10 mouse cellular contexts compared by ENCODE assay signal in the genomic region with DNA sequence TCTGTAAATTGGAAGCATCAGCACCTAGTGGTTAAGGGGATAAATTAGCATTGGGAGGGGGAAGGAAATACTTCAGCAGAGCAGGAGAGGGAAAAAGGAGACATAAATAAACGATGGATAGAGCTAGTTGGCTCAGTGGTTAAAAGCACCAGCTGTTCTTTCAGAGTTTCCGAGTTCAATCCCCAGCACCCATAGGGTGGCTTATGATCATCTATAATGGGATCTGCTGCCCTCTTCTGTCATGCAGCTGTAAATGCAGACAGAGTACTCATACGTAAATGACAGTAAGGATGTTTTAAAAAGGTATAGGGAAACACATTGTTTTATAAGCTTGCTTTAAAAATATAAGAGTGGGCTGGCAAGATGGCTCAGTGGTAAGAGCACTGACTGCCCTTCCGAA. TPM values are rescaled to one million over a fixed set of nuclear protein-coding genes. Genes with fewer than 3 reads are reported as not detected.
DNase-seq lines count a peak whose midpoint lies in the region; ATAC-seq lines count a peak whose summit lies in the region.
"Had no signal": no experiment of that assay in that cellular context is flagged by ENCODE, and none has a peak within 500 bp of the region (broad histone marks: within the 10 kb centered on the region; RNA-seq: fewer than 3 reads in every experiment).

No protein-coding gene starts in this region.

- no peak overlapping the region for H3K27ac ChIP-seq in hindbrain, embryonic 11.5 days (ENCODE audit: low read depth, low read length)
- H3K27ac ChIP-seq in hindbrain, embryonic 16.5 days (ENCODE audit: low read depth, low read length) = no peak overlapping the region
- H3K27ac ChIP-seq: embryonic facial prominence, embryonic 15.5 days had no signal

- H3K9me3 ChIP-seq in hindbrain, embryonic 11.5 days (ENCODE audit: control insufficient read depth, low read length) = no peaks in the 10 kb centered on the region
- no peaks in the 10 kb centered on the region for H3K9me3 ChIP-seq in hindbrain, embryonic 16.5 days (ENCODE audit: control insufficient read depth, low read length)
- H3K9me3 ChIP-seq: embryonic facial prominence, embryonic 15.5 days had no signal

- no peak overlapping the region for H3K9ac ChIP-seq in hindbrain, embryonic 11.5 days (ENCODE audit: low read depth, low read length)
- no peak overlapping the region for H3K9ac ChIP-seq in hindbrain, embryonic 16.5 days (ENCODE audit: low read depth, low read length)
- H3K9ac ChIP-seq: embryonic facial prominence, embryonic 15.5 days had no signal

- H3K36me3 ChIP-seq in hindbrain, embryonic 11.5 days (ENCODE audit: control insufficient read depth, insufficient read depth, low read length) = no peaks in the 10 kb centered on the region
- no peaks in the 10 kb centered on the region for H3K36me3 ChIP-seq in hindbrain, embryonic 16.5 days (ENCODE audit: control insufficient read depth, insufficient read depth, low read length)
- H3K36me3 ChIP-seq: embryonic facial prominence, embryonic 15.5 days had no signal

- peak; percentile 38 for DNase-seq in hindbrain, embryonic 11.5 days (ENCODE audit: low spot score)
- DNase-seq in CD4-positive, CD25-positive, alpha-beta regulatory T cell, adult 2 months (ENCODE audit: low read depth, low spot score) = peak; percentile 64
- peak; percentile 68 for DNase-seq in NIH3T3 (ENCODE audit: low read depth)
- DNase-seq in heart, postnatal 4 days = peak; percentile 33
- no peak for DNase-seq in urinary bladder, postnatal 36 days (ENCODE audit: low spot score in 2 of 2)
- no peak for DNase-seq in adrenal gland, postnatal 4 days (ENCODE audit: low spot score in 2 of 2)

- H3K4me1 ChIP-seq in hindbrain, embryonic 11.5 days (replicated peaks; ENCODE audit: control insufficient read depth, insufficient read depth, low read length) = no peaks in the 10 kb centered on the region
- H3K4me1 ChIP-seq in hindbrain, embryonic 16.5 days (ENCODE audit: control insufficient read depth, insufficient read depth, low read depth, low read length) = no peaks in the 10 kb centered on the region
- H3K4me1 ChIP-seq: embryonic facial prominence, embryonic 15.5 days had no signal

- no peak overlapping the region for H3K4me2 ChIP-seq in hindbrain, embryonic 11.5 days (replicated peaks; ENCODE audit: low read depth, low read length)
- no peak overlapping the region for H3K4me2 ChIP-seq in hindbrain, embryonic 16.5 days (ENCODE audit: low read length)
- H3K4me2 ChIP-seq: embryonic facial prominence, embryonic 15.5 days had no signal

- H3K4me3 ChIP-seq in hindbrain, embryonic 11.5 days (ENCODE audit: low read depth, low read length) = no peak overlapping the region
- H3K4me3 ChIP-seq in hindbrain, embryonic 16.5 days (ENCODE audit: low read length) = no peak overlapping the region
- H3K4me3 ChIP-seq: embryonic facial prominence, embryonic 15.5 days had no signal

- 34% methylated on average over 4 of the region's 4 CpGs for WGBS in hindbrain, embryonic 11.5 days
- 18% methylated on average over 4 of the region's 4 CpGs for WGBS in hindbrain, embryonic 16.5 days

- ATAC-seq in hindbrain, embryonic 11.5 days (ENCODE audit: low FRiP score) = no peak
- no peak for ATAC-seq in hindbrain, embryonic 16.5 days
- 0 out of 2 replicates have a peak, but pooled peaks have one; percentile 59 for ATAC-seq in monocyte, adult 5-6 weeks (replicated peaks; ENCODE audit: insufficient number of reproducible peaks, low FRiP score, low TSS enrichment, poor library complexity, severe bottlenecking)

- H3K27me3 ChIP-seq in hindbrain, embryonic 11.5 days (ENCODE audit: control insufficient read depth, insufficient read depth, low read length) = no peaks in the 10 kb centered on the region
- no peaks in the 10 kb centered on the region for H3K27me3 ChIP-seq in hindbrain, embryonic 16.5 days (replicated peaks; ENCODE audit: control insufficient read depth, insufficient read depth, low read length)
- H3K27me3 ChIP-seq: embryonic facial prominence, embryonic 15.5 days had no signal

RNA-seq across cellular contexts. Expression of a gene that starts 19.7 kb away (rescaled TPM):
- polyA plus RNA-seq in hindbrain, embryonic 11.5 days (2014; fragmentation: Nextera tagmentation; extraction: Ambion mirVana) = not detected in 2 replicates
- not detected in 2 replicates for polyA plus RNA-seq in hindbrain, embryonic 16.5 days (2015; fragmentation: Nextera tagmentation; extraction: Ambion mirVana)
- not detected for total RNA-seq in heart, postnatal 4 days (2021)
- not detected in 3 replicates for total RNA-seq in monocyte, adult 5-6 weeks (2017)
- under 1 TPM; 0.50 to 0.73 TPM for total RNA-seq in adrenal gland, postnatal 4 days (2021)
- total RNA-seq: left cerebral cortex, postnatal 25 days had no signal
- polyA plus RNA-seq: embryonic facial prominence, embryonic 15.5 days had no signal

RNA-seq across cellular contexts. Expression of a gene that starts 27.5 kb away (rescaled TPM):
- polyA plus RNA-seq in hindbrain, embryonic 11.5 days (2014; fragmentation: Nextera tagmentation; extraction: Ambion mirVana) = 1.3 TPM in 1 of 2 replicates, not detected in the other
- 0.45 TPM in 1 of 2 replicates, not detected in the other for polyA plus RNA-seq in hindbrain, embryonic 16.5 days (2015; fragmentation: Nextera tagmentation; extraction: Ambion mirVana)
- not detected for total RNA-seq in heart, postnatal 4 days (2021)
- total RNA-seq in monocyte, adult 5-6 weeks (2017) = 1.2 to 3.6 TPM in 2 of 3 replicates, not detected in the other
- 1 to 10 TPM; 2.2 to 7.8 TPM for total RNA-seq in adrenal gland, postnatal 4 days (2021)
- total RNA-seq: left cerebral cortex, postnatal 25 days had no signal
- polyA plus RNA-seq: embryonic facial prominence, embryonic 15.5 days had no signal

RNA-seq across cellular contexts. Expression of a gene that starts 29.3 kb away (rescaled TPM):
- 306 and 340 TPM in 2 replicates for polyA plus RNA-seq in hindbrain, embryonic 11.5 days (2014; fragmentation: Nextera tagmentation; extraction: Ambion mirVana)
- 156 and 166 TPM in 2 replicates for polyA plus RNA-seq in hindbrain, embryonic 16.5 days (2015; fragmentation: Nextera tagmentation; extraction: Ambion mirVana)
- total RNA-seq in heart, postnatal 4 days (2021) = 100 to 1,000 TPM; 106 to 108 TPM
- 113 to 215 TPM (median 119 TPM) in 3 replicates for total RNA-seq in monocyte, adult 5-6 weeks (2017)
- 100 to 1,000 TPM; 184 to 197 TPM for total RNA-seq in adrenal gland, postnatal 4 days (2021)

RNA-seq across cellular contexts. Expression of a gene that starts 29.5 kb away (rescaled TPM):
- polyA plus RNA-seq in hindbrain, embryonic 11.5 days (2014; fragmentation: Nextera tagmentation; extraction: Ambion mirVana) = 7.1 and 11.0 TPM in 2 replicates
- polyA plus RNA-seq in hindbrain, embryonic 16.5 days (2015; fragmentation: Nextera tagmentation; extraction: Ambion mirVana) = 8.0 and 11.2 TPM in 2 replicates
- under 1 TPM; 0.14 to 0.24 TPM for total RNA-seq in heart, postnatal 4 days (2021)
- total RNA-seq in monocyte, adult 5-6 weeks (2017) = 0.29 TPM in 1 of 3 replicates, not detected in the others
- 1 to 10 TPM; 1.8 to 2.1 TPM for total RNA-seq in adrenal gland, postnatal 4 days (2021)

RNA-seq across cellular contexts. Expression of a gene that starts 40.1 kb away (rescaled TPM):
- polyA plus RNA-seq in hindbrain, embryonic 11.5 days (2014; fragmentation: Nextera tagmentation; extraction: Ambion mirVana) = 10.4 and 11.8 TPM in 2 replicates
- 19.6 and 29.8 TPM in 2 replicates for polyA plus RNA-seq in hindbrain, embryonic 16.5 days (2015; fragmentation: Nextera tagmentation; extraction: Ambion mirVana)
- 10 to 100 TPM; 87.1 to 88.2 TPM for total RNA-seq in heart, postnatal 4 days (2021)
- total RNA-seq in monocyte, adult 5-6 weeks (2017) = 7.1 to 18.7 TPM (median 10.0 TPM) in 3 replicates
- total RNA-seq in adrenal gland, postnatal 4 days (2021) = 100 to 1,000 TPM; 138 to 142 TPM

Comparison
In these comparisons a context has a peak if more than half of its experiments do, and no peak if none do; other contexts are left out.
1. DNase-seq: peak in hindbrain, embryonic 11.5 days (single experiment), CD4-positive, CD25-positive, alpha-beta regulatory T cell, adult 2 months (single experiment), NIH3T3 (single experiment) and heart, postnatal 4 days (single experiment); none in urinary bladder, postnatal 36 days (0 of 2) and adrenal gland, postnatal 4 days (0 of 2).